Mouse (Mus musculus) embryo, embryonic 9.5 days (tissue): ENCODE results near the gene Syp.

Source experiments
- DNase-seq: peaks from one replicate; pipeline ENCODE4 v3.0.0-alpha.2; 2017; ENCODE audit errors: extremely low spot score

The Syp gene

GRCm38 (mm10) chrX:7638401-7639091 lies at the start of gene Syp:
Syp (plus strand) TSS chrX:7638471.
- DNase-seq: peak; percentile 89

GRCm38 (mm10) chrX:7595371-7595770 lies 42.9 kb upstream of the Syp start:
- DNase-seq: no peak

- no peak for DNase-seq
These were observed 34.3 kb upstream of the Syp start for GRCm38 (mm10) chrX:7604004-7604403.

- peak; percentile 75 for DNase-seq
These were observed 33.2 kb upstream of the Syp start, which contains the start of gene Ccdc22 for GRCm38 (mm10) chrX:7604879-7605574. Ccdc22 (minus strand) TSS chrX:7605517.

GRCm38 (mm10) chrX:7605575-7605941 lies 32.7 kb upstream of the Syp start:
- DNase-seq: no peak

- no peak for DNase-seq
These were observed 31.5 kb upstream of the Syp start, which contains the start of gene Cacna1f for GRCm38 (mm10) chrX:7606783-7607182. Cacna1f (plus strand) TSS chrX:7607083.

- DNase-seq: no peak
These were observed 28.2 kb upstream of the Syp start for GRCm38 (mm10) chrX:7610035-7610434.

- DNase-seq: peak; percentile 4
These were observed 27.6 kb upstream of the Syp start for GRCm38 (mm10) chrX:7610536-7611258.

- DNase-seq: no peak
These were observed 20.3 kb upstream of the Syp start for GRCm38 (mm10) chrX:7617889-7618551.

GRCm38 (mm10) chrX:7632560-7632959 lies 5.7 kb upstream of the Syp start:
- DNase-seq: no peak

GRCm38 (mm10) chrX:7635101-7635500 lies 3.2 kb upstream of the Syp start:
- DNase-seq: no peak

- no peak for DNase-seq
These were observed 1.5 kb downstream of the Syp start for GRCm38 (mm10) chrX:7639536-7640325.

GRCm38 (mm10) chrX:7640785-7641184 lies 2.5 kb downstream of the Syp start:
- DNase-seq: no peak

GRCm38 (mm10) chrX:7645349-7645748 lies 7.1 kb downstream of the Syp start:
- peak; percentile 60 for DNase-seq

GRCm38 (mm10) chrX:7648671-7649304 lies 10.5 kb downstream of the Syp start:
- DNase-seq: peak; percentile 77

- DNase-seq: no peak
These were observed 19.0 kb downstream of the Syp start, which contains the start of gene Prickle3 for GRCm38 (mm10) chrX:7657221-7657639. Prickle3 (plus strand) TSS chrX:7657260.

- peak; percentile 63 for DNase-seq
These were observed 19.9 kb downstream of the Syp start for GRCm38 (mm10) chrX:7658031-7658784.

- no peak for DNase-seq
These were observed 20.7 kb downstream of the Syp start for GRCm38 (mm10) chrX:7658785-7659589.

GRCm38 (mm10) chrX:7661086-7661485 lies 22.8 kb downstream of the Syp start:
- no peak for DNase-seq
